Mouse (Mus musculus) liver, embryonic 14.5 days (tissue): ENCODE measurements around the gene 4930595D18Rik. TPM values are rescaled to one million over a fixed set of nuclear protein-coding genes. Genes with fewer than 3 reads are reported as not detected.

ENCODE experiments used
- ATAC-seq: fragments of 200-750 bp; cut with Nextera tagmentation; 2 replicates; pipeline ENCODE4 v1.8.0; 2017; ENCODE audit warnings: moderate number of reproducible peaks, mild to moderate bottlenecking, moderate library complexity; ENCODE audit not compliant: insufficient read depth
- DNase-seq, 3 experiments: peaks; one replicate each; pipeline ENCODE4 v3.0.0-alpha.2; 2012 to 2013; ENCODE audit warnings: low read depth in 3 of 3, low spot score in 3 of 3
- H3K27ac ChIP-seq: fragments of 300-500 bp; sonication (generic); 2 replicates; pipeline ENCODE4 v1.5.1; 2014; ENCODE audit warnings: moderate library complexity, mild to moderate bottlenecking, control low read depth, inconsistent platforms
- H3K27me3 ChIP-seq: fragments of 300-500 bp; sonication (generic); 2 replicates; pipeline ENCODE4 v1.6.1; 2014; ENCODE audit warnings: mild to moderate bottlenecking, low read length, moderate library complexity; ENCODE audit not compliant: control insufficient read depth, insufficient read depth
- H3K36me3 ChIP-seq: fragments of 300-500 bp; sonication (generic); replicated peaks from 2 replicates; pipeline ENCODE4 v1.6.1; 2014; ENCODE audit warnings: low read depth; ENCODE audit not compliant: control insufficient read depth, insufficient read depth
- H3K4me1 ChIP-seq, 2 experiments: fragments of 200-500 bp in 1 of 2; fragments of 300-500 bp in 1 of 2; sonication (generic) in 1 of 2; replicated peaks; 2 replicates each; pipeline ENCODE4 v1.6.1; 2012 to 2014; ENCODE audit warnings: antibody characterized with exemption in 1 of 2, inconsistent platforms in 1 of 2, low read length in 1 of 2; ENCODE audit not compliant: control insufficient read depth in 2 of 2, insufficient read depth in 2 of 2
- H3K4me2 ChIP-seq: fragments of 300-500 bp; sonication (generic); 2 replicates; pipeline ENCODE4 v1.6.1; 2014; ENCODE audit warnings: low read depth, mild to moderate bottlenecking, control low read depth, moderate library complexity
- H3K4me3 ChIP-seq, 2 experiments: fragments of 200-500 bp in 1 of 2; fragments of 300-500 bp in 1 of 2; sonication (generic) in 1 of 2; 2 replicates each; pipeline ENCODE4 v1.5.1; 2012 to 2014; ENCODE audit warnings: low read depth in 2 of 2, low read length in 2 of 2, mild to moderate bottlenecking in 2 of 2, control low read depth in 1 of 2, inconsistent platforms in 1 of 2, moderate library complexity in 1 of 2; ENCODE audit not compliant: insufficient read depth in 1 of 2
- H3K9ac ChIP-seq: fragments of 300-500 bp; sonication (generic); replicated peaks from 2 replicates; pipeline ENCODE4 v1.6.1; 2014; ENCODE audit warnings: mild to moderate bottlenecking, control low read depth, moderate library complexity
- H3K9me3 ChIP-seq: fragments of 300-500 bp; sonication (generic); 2 replicates; pipeline ENCODE4 v1.6.1; 2016; ENCODE audit warnings: low read length, mixed read lengths; ENCODE audit not compliant: control insufficient read depth
- CTCF ChIP-seq: IDR thresholded peaks from 2 replicates; pipeline ENCODE4 v1.5.1; 2016; ENCODE audit warnings: antibody characterized with exemption, low read depth, control low read depth
- EP300 ChIP-seq: IDR thresholded peaks from 2 replicates; pipeline ENCODE4 v1.6.1; 2016; ENCODE audit warnings: antibody characterized with exemption, low read depth
- WGBS: fragments of 180-500 bp; shearing (Covaris S2); extraction: QIAGEN DNeasy Blood & Tissue Kit; methylation state at CpG from one replicate; pipeline ENCODE4 v1.1.7; 2014; ENCODE audit not compliant: insufficient replicate concordance; 5-methylcytosine and 5-hydroxymethylcytosine counted together
- polyA plus RNA-seq, 2 experiments: library from polyadenylated mRNA; depleted of rRNA in 1 of 2; stranded (reverse) in 1 of 2; unstranded in 1 of 2; fragments of >200 nt; fragmentation: Nextera tagmentation in 1 of 2; extraction: Ambion mirVana in 1 of 2; gene quantifications; 2 replicates each; pipeline versions ENCODE4 v1.2.1 to v1.2.3; 2012 to 2014

4930595D18Rik gene
- polyA plus RNA-seq, 2 experiments: not detected

DNA sequence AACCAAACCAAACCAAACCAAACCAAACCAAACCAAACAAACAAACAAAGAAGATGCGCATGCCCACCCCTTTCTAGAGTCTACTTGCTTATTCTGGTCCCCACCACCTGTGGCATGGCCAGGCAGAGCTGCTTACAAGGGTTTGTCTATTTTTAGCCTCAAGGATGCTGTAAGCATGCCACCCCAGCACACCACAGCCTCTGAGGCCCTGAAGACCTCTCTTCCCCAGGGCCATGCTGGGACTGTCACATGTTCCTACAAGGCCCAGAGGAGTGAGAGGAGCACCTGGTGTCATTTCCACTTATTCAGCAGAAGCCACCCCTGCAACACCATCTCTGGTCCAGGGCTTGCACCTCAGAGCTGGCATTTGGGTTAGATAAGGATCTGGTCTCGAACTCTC lies 39.7 kb downstream of the 4930595D18Rik start:
- Histone ChIP-seq H3K9ac (no peak overlapping the region), H3K4me3 (no peak overlapping the region), H3K4me1 (peaks cover 0 to 3% of the 10 kb centered on the region in 2 experiments; a peak in 1 of 4 replicates), H3K36me3 (no peaks in the 10 kb centered on the region), H3K27ac (no peak overlapping the region), H3K27me3 (no peaks in the 10 kb centered on the region), H3K4me2 (no peak overlapping the region), H3K9me3 (no peaks in the 10 kb centered on the region)
- no peak for ATAC-seq
- TF ChIP-seq EP300 (no peak), CTCF (no peak)
- no peak for DNase-seq
- WGBS: 73% methylated on average over 2 of the region's 2 CpGs

DNA sequence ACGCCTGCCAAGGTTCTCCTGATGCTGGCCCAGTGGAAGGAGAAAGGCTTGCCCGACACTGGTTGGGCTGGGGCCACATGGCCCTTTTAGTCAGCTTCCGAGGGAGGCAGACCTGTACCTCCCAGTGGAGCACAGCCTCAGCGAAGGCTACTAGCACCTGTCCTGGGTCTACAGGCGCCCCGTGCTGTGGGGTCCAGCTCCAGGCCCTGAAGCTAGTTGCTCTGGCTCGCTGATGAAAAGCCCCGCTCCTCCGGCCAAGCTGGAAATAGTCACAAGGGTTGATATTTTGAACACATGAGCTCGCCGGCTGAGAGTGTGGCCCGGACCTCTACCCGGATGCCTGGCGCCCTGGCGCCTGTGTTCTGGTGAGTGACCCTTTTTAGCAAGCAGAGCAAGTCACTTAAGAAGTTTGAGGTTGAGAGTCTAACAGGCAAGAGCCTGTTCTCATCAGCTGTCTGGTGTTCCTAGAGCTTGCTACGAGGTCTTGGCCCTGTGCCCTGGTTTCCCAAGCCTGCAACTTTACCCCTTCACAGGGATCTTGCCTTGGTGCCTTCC lies 40.7 kb downstream of the 4930595D18Rik start:
- no peak overlapping the region for H3K27ac ChIP-seq
- ATAC-seq (no peak), DNase-seq (no peak)
- no peak overlapping the region for H3K4me2 ChIP-seq
- WGBS: 68% methylated on average over 16 of the region's 16 CpGs
- H3K9ac ChIP-seq: no peak overlapping the region
- H3K4me1 ChIP-seq: no peaks in the 10 kb centered on the region; a peak in 1 of 4 replicates
- H3K9me3 ChIP-seq: no peaks in the 10 kb centered on the region
- H3K27me3 ChIP-seq: no peaks in the 10 kb centered on the region
- no peaks in the 10 kb centered on the region for H3K36me3 ChIP-seq
- TF ChIP-seq CTCF (no peak), EP300 (no peak)
- H3K4me3 ChIP-seq: no peak overlapping the region

DNA sequence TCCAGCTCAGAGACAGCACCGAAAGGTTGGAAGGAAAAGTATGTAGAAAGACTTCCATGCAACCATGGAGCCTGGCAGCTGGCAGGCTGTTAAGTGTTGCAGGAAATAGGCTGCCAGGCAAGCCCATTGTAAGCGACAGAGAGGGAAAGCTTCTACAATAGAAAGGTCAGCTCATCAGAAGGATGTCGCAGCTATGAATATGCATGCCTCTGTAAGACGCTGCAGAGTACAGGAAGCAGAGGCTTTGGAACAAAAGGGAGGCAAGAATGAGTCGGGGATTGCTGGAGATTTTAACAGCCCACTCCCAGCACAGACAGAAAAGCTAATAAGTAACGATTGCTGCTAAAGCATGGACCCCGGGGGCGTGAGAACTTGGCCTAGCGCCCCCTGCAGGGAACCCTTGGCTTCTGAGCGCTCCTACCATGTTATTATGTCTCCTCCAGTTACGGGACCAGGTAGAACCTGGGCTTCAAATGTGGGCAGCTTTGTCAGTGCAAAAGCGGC lies 41.2 kb downstream of the 4930595D18Rik start:
- Histone ChIP-seq H3K9me3 (no peaks in the 10 kb centered on the region), H3K9ac (no peak overlapping the region), H3K4me3 (no peak overlapping the region), H3K36me3 (no peaks in the 10 kb centered on the region), H3K4me2 (no peak overlapping the region), H3K27me3 (no peaks in the 10 kb centered on the region), H3K4me1 (no peaks in the 10 kb centered on the region; a peak in 1 of 4 replicates), H3K27ac (no peak overlapping the region)
- WGBS: 20% methylated on average over 12 of the region's 12 CpGs
- DNase-seq (no peak), ATAC-seq (no peak)
- TF ChIP-seq CTCF (peak; percentile 55), EP300 (no peak)

DNA sequence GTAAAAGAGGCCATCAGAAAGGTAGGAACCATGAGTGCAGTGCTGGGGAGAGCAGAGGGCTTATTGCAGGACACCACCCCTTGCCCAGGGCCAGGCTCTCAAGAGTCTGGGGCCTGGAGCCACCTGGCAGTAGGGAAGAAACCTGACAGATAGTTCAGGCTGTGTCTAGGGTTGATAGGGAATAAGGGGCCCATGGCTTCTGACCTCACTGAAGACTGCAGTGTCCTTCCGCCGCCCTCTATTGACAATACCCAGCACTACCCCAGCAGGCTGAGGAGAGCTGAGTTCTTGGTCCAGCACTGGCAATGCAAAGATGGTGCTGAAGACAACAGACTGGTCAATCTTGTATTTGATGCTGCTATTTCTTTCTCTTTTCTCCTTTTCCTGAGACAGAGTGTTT lies 47.2 kb downstream of the 4930595D18Rik start:
- no peak overlapping the region for H3K27ac ChIP-seq
- ATAC-seq (peak; percentile 31; the same call in 1 of the 2 replicates), DNase-seq (no peak)
- no peak overlapping the region for H3K4me3 ChIP-seq
- H3K36me3 ChIP-seq: no peaks in the 10 kb centered on the region
- H3K4me1 ChIP-seq: 0 out of 4 replicates have a peak, but pooled peaks cover 0 to 2% of the 10 kb centered on the region in 2 experiments
- H3K27me3 ChIP-seq: no peaks in the 10 kb centered on the region
- TF ChIP-seq CTCF: peak; percentile 64
- no peak for TF ChIP-seq EP300
- WGBS: 56% methylated on average over 2 of the region's 2 CpGs
- no peak overlapping the region for H3K4me2 ChIP-seq
- no peak overlapping the region for H3K9ac ChIP-seq
- no peaks in the 10 kb centered on the region for H3K9me3 ChIP-seq

DNA sequence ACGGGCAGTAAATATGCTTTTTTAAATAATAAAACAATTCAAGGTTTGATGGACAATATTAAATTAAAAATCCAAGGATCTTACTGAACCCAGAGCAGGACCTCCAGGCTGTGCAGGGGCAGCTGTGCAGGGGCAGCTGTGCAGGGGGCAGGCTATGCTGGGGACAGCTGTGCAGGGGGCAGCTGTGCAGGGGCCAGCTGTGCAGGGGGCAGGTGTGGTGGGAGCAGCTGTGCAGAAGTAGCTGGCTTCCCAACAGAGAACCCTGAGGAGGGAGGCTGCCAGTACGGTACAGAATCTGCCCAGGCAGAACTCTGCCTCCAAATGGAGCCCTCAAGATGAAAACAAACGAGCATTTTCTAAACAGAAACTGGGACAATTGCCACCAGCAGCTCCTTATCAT lies 48.3 kb downstream of the 4930595D18Rik start:
- ATAC-seq (no peak), DNase-seq (no peak)
- Histone ChIP-seq H3K9ac (no peak overlapping the region), H3K4me2 (no peak overlapping the region), H3K9me3 (no peaks in the 10 kb centered on the region), H3K27me3 (no peaks in the 10 kb centered on the region), H3K27ac (no peak overlapping the region), H3K4me3 (no peak overlapping the region), H3K36me3 (no peaks in the 10 kb centered on the region), H3K4me1 (0 out of 4 replicates have a peak, but pooled peaks cover 0 to 2% of the 10 kb centered on the region in 2 experiments)
- TF ChIP-seq EP300: no peak
- no peak for TF ChIP-seq CTCF
- WGBS: 57% methylated on average over 3 of the region's 3 CpGs
